Mouse (Mus musculus): ENCODE results near the gene Olfr43. TPM values are rescaled to one million over a fixed set of nuclear protein-coding genes. Genes with fewer than 3 reads are reported as not detected.

Gene Olfr43
- not detected for total RNA-seq (2021)

- intact Hi-C loops (cut with DNase I): no loop called here
- no peak for DNase-seq
Measured at GRCm38 (mm10) chr11:74211279-74211678, at the start of gene Olfr43. TSS of gene Olfr43 (minus strand) at chr11:74211379.

GRCm38 (mm10) chr11:74259508-74259907 lies 48.3 kb upstream of the Olfr43 start, which contains the start of gene Olfr406:
TSS of gene Olfr406 (plus strand) at chr11:74259808.
- intact Hi-C loops (cut with DNase I): no loop called here
- DNase-seq: no peak

GRCm38 (mm10) chr11:74241201-74241600 lies 30.0 kb upstream of the Olfr43 start:
- DNase-seq: no peak
- intact Hi-C loops (cut with DNase I): no loop called here

GRCm38 (mm10) chr11:74185949-74186348 lies 25.2 kb downstream of the Olfr43 start, which contains the start of gene Olfr403:
TSS of gene Olfr403 (plus strand) at chr11:74186249.
- DNase-seq: no peak
- intact Hi-C loops (cut with DNase I): no loop called here

GRCm38 (mm10) chr11:74183745-74184144 lies 27.4 kb downstream of the Olfr43 start:
- intact Hi-C loops (cut with DNase I): no loop called here
- no peak for DNase-seq

- intact Hi-C loops (cut with DNase I): no loop called here
- DNase-seq: no peak
Measured at GRCm38 (mm10) chr11:74183168-74183567, 28.0 kb downstream of the Olfr43 start.

- intact Hi-C loops (cut with DNase I): no loop called here
- DNase-seq: no peak
Measured at GRCm38 (mm10) chr11:74168771-74169170, 42.4 kb downstream of the Olfr43 start.

Other genes starting within 250 kb of the Olfr43 start
- gene Olfr398, start 221.0 kb downstream of the Olfr43 start, total RNA-seq (2021): not detected
- gene Olfr139, start 154.8 kb downstream of the Olfr43 start, total RNA-seq (2021): not detected
- gene Olfr399, start 154.8 kb downstream of the Olfr43 start, total RNA-seq (2021): not detected
- not detected for gene Zfp616, start 141.4 kb downstream of the Olfr43 start, total RNA-seq (2021)
- gene Olfr401, start 97.7 kb downstream of the Olfr43 start, total RNA-seq (2021): not detected
- gene Olfr402, start 57.9 kb downstream of the Olfr43 start, total RNA-seq (2021): not detected
- not detected for gene Olfr403, start 25.1 kb downstream of the Olfr43 start, total RNA-seq (2021)
- gene Olfr406, start 48.4 kb upstream of the Olfr43 start, total RNA-seq (2021): not detected
- gene Olfr59, start 72.4 kb upstream of the Olfr43 start, total RNA-seq (2021): not detected
- gene Olfr410, start 126.7 kb upstream of the Olfr43 start, total RNA-seq (2021): not detected
- not detected for gene Olfr411, start 141.3 kb upstream of the Olfr43 start, total RNA-seq (2021)
- gene Olfr412, start 150.7 kb upstream of the Olfr43 start, total RNA-seq (2021): not detected